Mouse (Mus musculus) liver, embryonic 13.5 days (tissue): Measurements from ENCODE around the gene Adamts14. TPM values are rescaled to one million over a fixed set of nuclear protein-coding genes. Genes with fewer than 3 reads are reported as not detected.

ENCODE experiments used
- ATAC-seq: fragments of 200-750 bp; cut with Nextera tagmentation; 2 replicates; pipeline ENCODE4 v1.8.0; 2017; ENCODE audit warnings: low read depth, mild to moderate bottlenecking, moderate number of reproducible peaks, moderate library complexity
- DNase-seq: peaks from one replicate; pipeline ENCODE4 v3.0.0; 2022
- H3K27ac ChIP-seq: fragments of 300-500 bp; sonication (generic); 2 replicates; pipeline ENCODE4 v1.5.1; 2015; ENCODE audit warnings: moderate library complexity, mild to moderate bottlenecking, inconsistent platforms
- H3K27me3 ChIP-seq: fragments of 300-500 bp; sonication (generic); 2 replicates; pipeline ENCODE4 v1.6.1; 2015; ENCODE audit warnings: mild to moderate bottlenecking, inconsistent platforms
- H3K36me3 ChIP-seq: fragments of 300-500 bp; sonication (generic); 2 replicates; pipeline ENCODE4 v1.6.1; 2015; ENCODE audit warnings: mild to moderate bottlenecking, inconsistent platforms
- H3K4me1 ChIP-seq: fragments of 300-500 bp; sonication (generic); replicated peaks from 2 replicates; pipeline ENCODE4 v1.6.1; 2015; ENCODE audit warnings: inconsistent platforms
- H3K4me2 ChIP-seq: fragments of 300-500 bp; sonication (generic); 2 replicates; pipeline ENCODE4 v1.6.1; 2015; ENCODE audit warnings: inconsistent platforms, mild to moderate bottlenecking, moderate library complexity
- H3K4me3 ChIP-seq: fragments of 300-500 bp; sonication (generic); replicated peaks from 2 replicates; pipeline ENCODE4 v1.5.1; 2015; ENCODE audit warnings: mild to moderate bottlenecking, inconsistent platforms
- H3K9ac ChIP-seq: fragments of 300-500 bp; sonication (generic); 2 replicates; pipeline ENCODE4 v1.6.1; 2015; ENCODE audit warnings: mild to moderate bottlenecking, inconsistent platforms
- H3K9me3 ChIP-seq: fragments of 300-500 bp; sonication (generic); replicated peaks from 2 replicates; pipeline ENCODE4 v1.6.1; 2016; ENCODE audit warnings: inconsistent platforms
- WGBS: fragments of 180-500 bp; shearing (Covaris S2); methylation state at CpG from one replicate; pipeline ENCODE4 v1.1.7; 2015; ENCODE audit not compliant: insufficient replicate concordance; 5-methylcytosine and 5-hydroxymethylcytosine counted together
- polyA plus RNA-seq: library from polyadenylated mRNA; unstranded; fragments of >200 nt; fragmentation: Nextera tagmentation; extraction: Ambion mirVana; gene quantifications from 2 replicates; pipeline ENCODE4 v1.2.1, GENCODE M21; 2015

Gene Adamts14
- 0.16 and 0.21 TPM in 2 replicates for polyA plus RNA-seq

GRCm38 (mm10) chr10:61273081-61273843 is at the start of gene Adamts14:
Adamts14 (minus strand) TSS chr10:61273438.
- H3K9ac ChIP-seq, result peak within 1 kb of the TSS; percentile 59

DNA sequence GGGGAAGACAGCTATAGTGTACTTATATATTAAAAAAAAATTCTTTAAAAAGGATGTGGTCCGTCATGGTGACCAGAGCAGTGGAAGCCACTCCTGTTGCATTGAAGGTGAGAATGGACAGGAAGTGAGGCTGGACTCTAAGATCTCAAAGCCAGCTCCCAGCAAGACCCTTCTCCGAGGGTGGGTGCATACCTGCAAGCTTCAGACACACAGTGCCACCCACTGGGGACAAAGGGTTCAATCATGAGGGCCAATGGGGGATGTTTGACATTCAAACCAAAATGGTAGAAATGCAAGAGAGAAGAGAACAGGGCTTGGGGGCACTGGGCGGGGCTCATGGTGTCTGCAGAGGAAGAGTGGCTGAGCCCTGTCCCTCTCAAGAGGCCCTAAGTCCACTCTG is 45.3 kb upstream of the Adamts14 start:
- DNase-seq (no peak), ATAC-seq (no peak)
- Histone ChIP-seq H3K4me2 (no peak overlapping the region), H3K27ac (no peak overlapping the region), H3K4me3 (no peak overlapping the region), H3K36me3 (peaks cover 28% of the 10 kb centered on the region; the same call in 1 of the 2 replicates), H3K9ac (no peak overlapping the region), H3K9me3 (no peaks in the 10 kb centered on the region), H3K27me3 (no peaks in the 10 kb centered on the region), H3K4me1 (no peaks in the 10 kb centered on the region)
- WGBS, result 57% methylated on average over 3 of the region's 3 CpGs

More at GRCm38 (mm10) chr10:61273081-61273843, at the start of gene Adamts14:
- Histone ChIP-seq H3K9me3 (no peaks in the 10 kb centered on the region), H3K36me3 (no peaks in the 10 kb centered on the region), H3K4me2 (peak within 1 kb of the TSS; percentile 65), H3K27ac (no peak within 1 kb of the TSS), H3K4me1 (peaks cover 5% of the 10 kb centered on the region), H3K27me3 (peaks cover 43% of the 10 kb centered on the region), H3K4me3 (peak within 1 kb of the TSS; percentile 51)
- DNase-seq (no peak), ATAC-seq (peak; percentile 49)
- under 1% methylated on average over 48 of the region's 75 CpGs for WGBS

GRCm38 (mm10) chr10:61315324-61315880 is 42.2 kb upstream of the Adamts14 start:
- H3K4me1 ChIP-seq, result 0 out of 2 replicates have a peak, but pooled peaks cover 5% of the 10 kb centered on the region

DNA sequence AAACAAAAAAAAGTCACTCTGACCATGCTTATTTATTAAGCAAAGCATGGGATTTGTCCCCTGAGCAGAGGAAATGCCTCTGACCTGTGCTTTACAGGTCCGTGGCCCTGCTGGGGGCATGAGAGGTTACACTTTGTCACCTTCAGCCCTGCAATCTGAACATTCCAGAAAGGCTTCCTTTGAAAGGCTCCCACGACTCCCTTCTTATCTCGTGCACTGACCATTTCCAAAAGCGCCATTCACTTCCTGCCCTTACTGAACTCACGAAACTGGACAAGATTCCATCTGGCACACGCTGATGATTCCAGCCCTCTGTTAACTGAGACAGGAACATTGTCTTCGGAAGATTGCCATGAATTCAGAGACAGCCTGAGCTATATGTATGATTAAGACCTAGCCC is 40.5 kb upstream of the Adamts14 start:
- no peak overlapping the region for H3K4me3 ChIP-seq
- H3K27ac ChIP-seq, result no peak overlapping the region
- H3K9me3 ChIP-seq, result no peaks in the 10 kb centered on the region
- no peaks in the 10 kb centered on the region for H3K27me3 ChIP-seq
- 0 out of 2 replicates have a peak, but pooled peaks cover 5% of the 10 kb centered on the region for H3K4me1 ChIP-seq
- WGBS, result 25% methylated on average over 7 of the region's 7 CpGs
- ATAC-seq (no peak), DNase-seq (no peak)
- H3K4me2 ChIP-seq, result no peak overlapping the region
- H3K9ac ChIP-seq, result no peak overlapping the region
- no peaks in the 10 kb centered on the region for H3K36me3 ChIP-seq

More at GRCm38 (mm10) chr10:61315324-61315880, 42.2 kb upstream of the Adamts14 start:
- ATAC-seq (no peak), DNase-seq (no peak)
- Histone ChIP-seq H3K4me2 (no peak overlapping the region), H3K27ac (no peak overlapping the region), H3K4me3 (no peak overlapping the region), H3K9ac (no peak overlapping the region), H3K27me3 (no peaks in the 10 kb centered on the region), H3K9me3 (no peaks in the 10 kb centered on the region), H3K36me3 (peaks cover 12% of the 10 kb centered on the region; the same call in 1 of the 2 replicates)
- whole genome bisulfite sequencing, result 58% methylated on average over 9 of the region's 9 CpGs

DNA sequence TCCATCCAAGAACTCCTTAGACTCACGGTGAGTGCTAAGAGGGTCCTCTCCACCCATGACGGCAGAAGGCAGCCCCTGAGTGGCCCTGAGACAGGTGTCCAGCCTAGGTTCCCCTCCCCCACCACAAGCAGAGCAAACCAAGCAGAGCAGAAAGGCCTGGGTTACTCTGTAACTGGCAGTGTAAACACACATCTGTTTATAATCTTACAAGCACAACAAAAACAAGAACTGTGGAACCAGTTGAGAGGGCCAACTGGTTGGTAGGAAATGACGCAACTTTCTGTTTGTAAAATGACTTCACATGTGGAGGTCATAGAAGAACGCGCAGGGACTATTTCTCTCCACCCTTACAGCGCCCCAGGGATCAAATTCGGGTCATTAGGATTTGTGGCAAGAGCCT is 39.5 kb upstream of the Adamts14 start:
- Histone ChIP-seq H3K9ac (no peak overlapping the region), H3K4me2 (0 out of 2 replicates have a peak overlapping the region, but pooled peaks have one; percentile 4), H3K4me3 (no peak overlapping the region), H3K27ac (0 out of 2 replicates have a peak overlapping the region, but pooled peaks have one; percentile 40), H3K4me1 (0 out of 2 replicates have a peak, but pooled peaks cover 5% of the 10 kb centered on the region), H3K27me3 (no peaks in the 10 kb centered on the region), H3K36me3 (no peaks in the 10 kb centered on the region), H3K9me3 (no peaks in the 10 kb centered on the region)
- ATAC-seq (peak; percentile 75), DNase-seq (no peak)
- WGBS, result 37% methylated on average over 7 of the region's 7 CpGs

GRCm38 (mm10) chr10:61312159-61312558 is 38.9 kb upstream of the Adamts14 start:
- Histone ChIP-seq H3K27ac (peak overlapping the region; percentile 40; the same call in 1 of the 2 replicates), H3K4me1 (0 out of 2 replicates have a peak, but pooled peaks cover 5% of the 10 kb centered on the region), H3K9ac (no peak overlapping the region), H3K36me3 (no peaks in the 10 kb centered on the region), H3K4me2 (no peak overlapping the region), H3K9me3 (no peaks in the 10 kb centered on the region), H3K27me3 (no peaks in the 10 kb centered on the region), H3K4me3 (no peak overlapping the region)
- ATAC-seq, result no peak
- WGBS, result 70% methylated on average over 6 of the region's 6 CpGs
- no peak for DNase-seq

GRCm38 (mm10) chr10:61308706-61309320 is 35.6 kb upstream of the Adamts14 start:
- no peaks in the 10 kb centered on the region for H3K27me3 ChIP-seq
- H3K9ac ChIP-seq, result no peak overlapping the region
- H3K4me3 ChIP-seq, result no peak overlapping the region
- H3K4me1 ChIP-seq, result 0 out of 2 replicates have a peak, but pooled peaks cover 5% of the 10 kb centered on the region
- H3K9me3 ChIP-seq, result no peaks in the 10 kb centered on the region
- no peak for ATAC-seq
- WGBS, result 49% methylated on average over 12 of the region's 12 CpGs
- H3K27ac ChIP-seq, result no peak overlapping the region
- no peak for DNase-seq
- no peaks in the 10 kb centered on the region for H3K36me3 ChIP-seq
- H3K4me2 ChIP-seq, result no peak overlapping the region

DNA sequence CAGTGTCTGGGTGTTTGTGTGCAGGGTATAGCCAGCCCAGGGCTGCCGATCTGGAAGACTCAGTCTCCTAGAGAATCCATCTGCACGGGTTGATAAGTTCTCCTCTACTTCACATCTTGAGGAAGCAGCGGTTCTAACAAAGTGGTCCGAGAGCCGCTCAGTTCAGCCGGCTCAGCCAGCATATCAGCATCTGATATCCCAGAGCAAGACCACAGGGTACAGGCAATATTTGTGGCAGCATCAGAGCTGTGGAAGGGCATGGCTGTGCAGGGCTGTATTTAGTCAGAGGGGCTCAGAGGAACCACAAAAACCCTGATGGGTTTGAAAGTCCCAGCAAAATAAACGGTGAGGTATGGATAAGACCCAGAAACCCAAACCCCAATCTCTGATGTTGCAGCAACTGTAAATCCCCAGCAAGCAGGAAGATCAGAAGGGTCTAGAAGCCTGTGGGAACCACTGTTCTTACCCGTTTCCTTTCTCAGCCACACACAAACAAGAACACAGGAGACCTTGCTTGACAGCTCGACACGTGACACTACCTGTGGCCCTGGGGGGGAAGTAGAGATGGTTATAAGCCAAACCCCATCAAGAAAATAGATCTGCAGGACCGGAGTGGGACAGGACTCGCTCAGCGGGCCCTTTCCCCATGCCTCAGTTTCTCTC is 32.8 kb upstream of the Adamts14 start:
- no peak for ATAC-seq
- no peak for DNase-seq

DNA sequence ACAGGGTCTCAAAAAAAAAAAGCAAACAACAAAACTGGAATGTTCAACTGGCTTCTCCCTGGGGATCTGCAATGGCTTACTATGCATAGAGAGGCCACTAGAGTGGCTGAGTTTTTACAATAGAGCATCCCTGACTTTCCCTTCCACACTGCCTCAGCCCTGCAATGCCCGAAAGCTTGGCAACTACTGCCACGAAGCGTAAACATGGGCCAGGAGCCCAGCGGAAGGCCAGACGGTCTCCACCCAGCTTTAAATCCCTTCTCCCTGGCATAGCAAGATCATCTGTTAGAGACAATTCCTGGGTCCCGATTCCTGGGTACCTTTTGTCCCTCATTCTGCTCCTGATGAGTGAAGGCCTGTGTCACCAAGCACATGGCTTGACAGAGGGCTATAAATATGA is 30.8 kb upstream of the Adamts14 start:
- Histone ChIP-seq H3K4me3 (no peak overlapping the region), H3K9me3 (no peaks in the 10 kb centered on the region), H3K27ac (no peak overlapping the region), H3K4me2 (no peak overlapping the region), H3K4me1 (no peaks in the 10 kb centered on the region), H3K36me3 (no peaks in the 10 kb centered on the region), H3K27me3 (no peaks in the 10 kb centered on the region), H3K9ac (no peak overlapping the region)
- ATAC-seq (no peak), DNase-seq (no peak)
- 69% methylated on average over 6 of the region's 6 CpGs for WGBS

More for the DNA sequence above, 32.8 kb upstream of the Adamts14 start:
- no peak overlapping the region for H3K27ac ChIP-seq
- H3K27me3 ChIP-seq, result no peaks in the 10 kb centered on the region
- WGBS, result 41% methylated on average over 13 of the region's 13 CpGs
- no peaks in the 10 kb centered on the region for H3K4me1 ChIP-seq
- no peak overlapping the region for H3K9ac ChIP-seq
- no peaks in the 10 kb centered on the region for H3K9me3 ChIP-seq
- no peaks in the 10 kb centered on the region for H3K36me3 ChIP-seq
- no peak overlapping the region for H3K4me3 ChIP-seq
- H3K4me2 ChIP-seq, result no peak overlapping the region

DNA sequence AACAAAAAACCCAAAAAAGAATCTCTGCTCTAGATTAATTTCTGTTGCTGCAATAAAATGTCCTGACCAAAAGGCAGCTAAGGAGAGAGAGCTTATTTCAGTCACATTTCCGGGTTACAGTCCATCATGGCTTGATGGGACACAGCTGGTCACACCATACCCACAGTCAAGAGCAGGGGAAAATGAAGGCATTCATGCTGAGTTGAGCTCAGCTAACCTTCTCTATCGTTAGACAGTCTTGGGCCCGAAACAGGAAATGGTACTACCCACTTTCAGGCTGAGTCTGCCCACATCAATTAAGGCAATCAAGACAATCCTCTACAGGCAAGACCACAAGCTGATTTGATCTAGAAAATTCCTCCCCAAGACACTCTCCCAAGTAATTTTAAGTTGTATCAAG is 27.8 kb upstream of the Adamts14 start:
- Histone ChIP-seq H3K9me3 (no peaks in the 10 kb centered on the region), H3K4me3 (no peak overlapping the region), H3K9ac (no peak overlapping the region), H3K27ac (no peak overlapping the region), H3K27me3 (no peaks in the 10 kb centered on the region), H3K4me1 (peaks cover 3% of the 10 kb centered on the region; the same call in 1 of the 2 replicates), H3K4me2 (no peak overlapping the region), H3K36me3 (no peaks in the 10 kb centered on the region)
- DNase-seq, result no peak
- 30% methylated on average over 3 of the region's 3 CpGs for WGBS
- no peak for ATAC-seq

DNA sequence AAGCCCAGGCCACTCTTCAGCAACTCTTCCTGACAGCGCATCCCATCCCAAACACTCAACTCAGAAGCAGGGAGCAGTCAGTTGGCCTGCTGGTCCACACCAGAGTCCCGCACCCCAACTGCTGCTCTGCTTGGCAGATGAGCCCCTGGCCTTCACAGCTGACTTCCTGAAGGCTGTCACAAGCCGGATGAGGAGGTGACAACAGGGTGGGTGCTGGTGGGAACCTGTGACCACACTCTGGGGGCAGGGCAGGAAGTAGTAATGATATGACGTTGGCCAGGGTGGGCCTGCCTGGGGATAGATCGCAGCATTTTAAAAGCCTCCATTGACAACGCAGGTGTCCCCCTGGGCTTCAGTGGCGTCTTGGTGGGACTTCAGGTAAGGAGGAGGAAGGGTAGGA is 24.2 kb upstream of the Adamts14 start, which contains the start of gene Prf1:
Gene Prf1 (plus strand): TSS at position 357 of the 400 bp plus-strand sequence.
- Histone ChIP-seq H3K4me1 (peaks cover 3% of the 10 kb centered on the region; the same call in 1 of the 2 replicates), H3K9me3 (no peaks in the 10 kb centered on the region), H3K4me3 (no peak within 1 kb of the TSS), H3K9ac (no peak within 1 kb of the TSS), H3K27ac (no peak within 1 kb of the TSS), H3K4me2 (no peak within 1 kb of the TSS), H3K27me3 (no peaks in the 10 kb centered on the region), H3K36me3 (no peaks in the 10 kb centered on the region)
- ATAC-seq (no peak), DNase-seq (no peak)
- WGBS, result 36% methylated on average over 7 of the region's 7 CpGs
